Mouse (Mus musculus) CH12.LX (cell line): Measurements from ENCODE around the gene Klhdc10.

Source experiments
- HCFC1 ChIP-seq: IDR thresholded peaks from 2 replicates; pipeline ENCODE4 v1.6.1; 2012; ENCODE audit warnings: low read depth, mild to moderate bottlenecking, inconsistent platforms, low read length, improper control_type of control experiment
- POLR2A ChIP-seq: IDR thresholded peaks from 2 replicates; pipeline ENCODE4 v1.6.1; 2011; ENCODE audit warnings: low read depth, mild to moderate bottlenecking, improper control_type of control experiment, low read length
- POLR2AphosphoS2 ChIP-seq: IDR thresholded peaks from 2 replicates; pipeline ENCODE4 v1.6.1; 2011; ENCODE audit warnings: low read depth, low read length, improper control_type of control experiment
- ZC3H11A ChIP-seq: IDR thresholded peaks from 2 replicates; pipeline ENCODE4 v1.6.1; 2012; ENCODE audit warnings: low read depth, mild to moderate bottlenecking, inconsistent platforms, low read length, improper control_type of control experiment
- ZMIZ1 ChIP-seq: IDR thresholded peaks from 2 replicates; pipeline ENCODE4 v1.6.1; 2012; ENCODE audit warnings: low read depth, mild to moderate bottlenecking, inconsistent platforms, low read length, improper control_type of control experiment

DNA sequence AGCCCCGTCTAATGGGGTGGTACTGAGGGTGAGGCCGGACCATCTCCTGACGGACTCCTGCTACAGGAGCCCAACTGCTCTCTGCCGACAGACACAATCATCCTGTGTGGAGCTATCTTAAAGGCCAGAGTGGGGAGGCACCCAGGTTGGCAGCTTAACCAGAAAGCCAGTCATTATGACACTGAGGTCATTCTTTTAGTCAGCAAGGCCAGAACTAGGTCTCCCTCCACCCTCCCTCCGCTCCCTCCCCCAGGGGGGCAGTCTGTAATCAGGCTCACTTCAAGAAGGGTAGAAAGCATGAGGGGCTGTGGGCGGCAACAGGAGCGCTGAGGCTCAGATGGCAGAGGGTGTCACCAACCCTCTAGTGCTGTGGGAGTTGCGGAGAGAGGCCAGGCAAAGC is 48.0 kb upstream of the Klhdc10 start:
- no peak for TF ChIP-seq POLR2A
- no peak for TF ChIP-seq HCFC1
- no peak for TF ChIP-seq ZC3H11A
- TF ChIP-seq POLR2AphosphoS2: no peak
- no peak for TF ChIP-seq ZMIZ1
